Mouse (Mus musculus): ENCODE measurements around the gene Hnrnph2.

Hnrnph2 gene

GRCm38 (mm10) chrX:134614306-134614705 lies 13.3 kb downstream of the Hnrnph2 start:
- DNase-seq (ENCODE audit: low spot score): no peak

DNA sequence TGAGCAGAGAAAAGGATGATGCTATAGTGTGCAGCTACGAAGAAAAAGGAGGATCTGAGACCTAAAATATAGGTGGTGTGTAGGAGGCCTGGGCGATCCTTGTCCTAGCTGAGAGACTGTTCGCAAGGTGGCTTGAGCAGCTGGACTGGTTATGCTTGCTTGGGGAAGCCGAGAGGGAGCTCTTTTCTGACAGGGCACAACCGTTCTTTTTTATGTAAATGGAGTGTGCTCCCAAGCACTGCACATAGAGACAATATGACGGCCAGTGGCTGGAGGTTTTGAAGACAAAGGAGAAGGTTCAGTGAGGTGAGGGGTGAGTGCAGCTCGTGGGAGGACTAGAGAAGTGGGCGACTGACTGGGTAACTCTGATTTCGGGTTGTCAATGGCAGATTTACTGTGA lies 18.7 kb downstream of the Hnrnph2 start:
- no peak for DNase-seq (ENCODE audit: low spot score)

DNA sequence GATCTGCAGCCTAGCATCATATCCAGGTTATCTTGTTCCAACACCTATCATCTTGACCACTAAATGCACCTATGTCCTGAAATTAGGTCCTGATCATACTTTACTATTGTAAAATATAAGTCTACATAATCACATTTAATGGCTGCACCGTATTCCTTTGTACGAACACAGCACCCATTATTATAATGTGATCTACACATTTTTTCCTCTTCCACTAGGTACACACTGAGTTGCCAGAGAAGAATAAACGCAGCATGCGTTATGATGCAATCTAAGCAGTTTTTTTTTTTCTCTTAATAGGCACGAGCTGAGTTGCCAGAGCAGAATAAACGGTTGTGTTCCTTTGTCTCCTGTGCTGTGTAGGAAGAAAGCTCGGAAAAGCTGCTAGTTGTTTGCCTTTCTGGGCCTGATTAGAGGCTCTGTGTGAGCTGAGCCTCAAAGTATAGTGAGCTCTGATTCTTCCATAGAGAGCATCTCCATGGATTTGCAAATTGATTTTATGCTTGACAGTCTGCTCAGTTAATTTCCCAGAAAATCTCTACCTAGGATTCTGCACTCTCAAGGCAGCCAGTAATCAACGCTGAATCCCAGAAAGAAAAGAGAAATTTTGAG lies 19.4 kb downstream of the Hnrnph2 start:
- no peak for DNase-seq (ENCODE audit: low spot score)

DNA sequence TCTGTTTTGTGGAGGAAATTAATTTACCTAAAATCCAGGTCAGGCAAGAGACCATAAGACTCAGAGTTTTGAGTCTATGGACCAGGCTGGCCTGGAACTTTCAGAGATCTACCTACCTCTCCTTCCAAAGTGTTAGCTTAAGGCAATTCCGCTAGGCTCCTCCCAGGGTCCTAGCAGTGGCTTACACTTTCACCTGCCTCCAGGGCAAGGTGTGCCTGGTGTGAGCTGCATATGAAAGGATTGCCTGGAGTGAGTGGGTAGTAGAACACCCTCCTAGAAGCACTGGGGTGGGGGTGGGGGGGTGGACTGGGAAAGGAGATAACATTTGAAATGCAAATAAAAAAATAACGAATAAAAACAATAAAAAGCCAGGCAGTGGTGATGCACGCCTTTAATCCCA lies 20.7 kb downstream of the Hnrnph2 start:
- DNase-seq (ENCODE audit: low spot score): no peak

DNA sequence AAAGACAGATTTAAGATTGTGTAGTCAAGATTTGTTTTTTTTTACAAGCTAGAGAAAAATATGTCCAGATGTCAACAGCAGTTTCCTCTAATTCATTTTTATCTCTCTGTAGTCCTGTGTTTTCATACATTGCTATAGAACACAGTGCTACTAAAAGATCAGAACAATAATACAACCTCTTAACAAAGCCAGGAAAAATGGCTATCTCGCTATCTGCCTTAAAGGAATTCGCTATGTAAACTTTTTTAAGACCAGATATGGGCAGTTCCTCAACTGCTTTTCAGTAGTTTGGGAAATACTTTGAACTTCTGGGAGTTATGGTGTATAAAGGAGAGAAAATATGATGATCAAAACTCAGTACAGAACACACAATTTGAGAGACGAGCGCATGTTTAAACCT lies 22.4 kb downstream of the Hnrnph2 start:
- no peak for DNase-seq (ENCODE audit: low spot score)

GRCm38 (mm10) chrX:134628200-134628599 lies 27.2 kb downstream of the Hnrnph2 start:
- no peak for DNase-seq (ENCODE audit: low spot score)

GRCm38 (mm10) chrX:134632710-134633109 lies 31.7 kb downstream of the Hnrnph2 start:
- DNase-seq (ENCODE audit: low spot score): no peak

- DNase-seq (ENCODE audit: low spot score): no peak
Measured at GRCm38 (mm10) chrX:134635111-134635510, 34.1 kb downstream of the Hnrnph2 start.

- no peak for DNase-seq (ENCODE audit: low spot score)
Measured at GRCm38 (mm10) chrX:134635860-134636259, 34.9 kb downstream of the Hnrnph2 start.

GRCm38 (mm10) chrX:134641000-134641760 lies 40.2 kb downstream of the Hnrnph2 start:
- no peak for DNase-seq (ENCODE audit: low spot score)

DNA sequence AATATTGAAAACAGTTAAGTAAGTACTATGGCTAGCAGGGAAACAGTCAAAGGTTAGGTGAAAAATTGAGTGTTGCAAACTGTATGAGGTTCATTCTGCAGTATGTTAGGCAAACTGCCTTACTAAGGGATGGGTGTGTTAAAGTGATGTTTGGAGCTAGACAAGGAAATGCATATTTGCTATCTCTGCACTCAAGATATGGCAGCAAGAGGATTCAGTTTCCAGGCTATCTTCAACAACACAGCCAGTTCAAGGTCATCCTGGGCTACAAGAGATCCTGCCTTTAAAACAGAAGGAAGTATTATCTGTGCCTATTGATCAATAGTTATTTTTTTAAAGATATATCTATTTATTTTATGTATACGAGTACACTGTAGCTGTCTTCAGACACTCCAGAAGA lies 45.4 kb downstream of the Hnrnph2 start:
- no peak for DNase-seq (ENCODE audit: low spot score)

GRCm38 (mm10) chrX:134647421-134647820 lies 46.4 kb downstream of the Hnrnph2 start:
- no peak for DNase-seq (ENCODE audit: low spot score)

DNA sequence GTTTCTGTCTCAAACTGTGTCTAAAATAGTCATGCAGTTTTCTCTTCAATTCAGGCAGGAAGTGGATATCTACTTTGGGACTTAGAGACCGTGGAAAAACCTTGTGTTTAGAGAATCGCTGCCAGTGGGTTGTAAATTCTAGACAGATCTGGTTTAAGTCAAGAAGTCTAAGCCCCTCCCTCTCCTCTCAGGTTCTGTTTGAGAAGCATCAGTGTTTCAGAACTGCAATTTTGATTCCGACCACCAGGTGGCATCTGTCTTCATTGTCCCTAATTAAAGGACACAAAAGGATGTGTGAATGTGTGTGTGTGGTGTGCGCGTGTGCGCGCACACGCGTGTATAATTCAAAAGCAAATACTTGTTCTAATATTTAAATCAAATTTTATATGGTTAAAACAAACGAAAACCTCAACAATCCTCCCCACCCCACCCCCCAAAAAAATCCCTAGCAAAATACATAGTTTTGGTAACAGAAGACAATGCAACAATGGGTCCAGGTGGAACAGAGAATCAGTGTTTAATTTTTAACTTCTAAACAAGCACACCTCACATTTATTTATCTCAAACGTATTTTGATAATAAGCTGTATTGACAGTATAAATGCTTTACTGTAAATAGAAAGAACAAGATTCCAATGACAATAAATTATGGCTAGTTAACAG lies 47.2 kb downstream of the Hnrnph2 start:
- DNase-seq (ENCODE audit: low spot score): peak; percentile 15

DNA sequence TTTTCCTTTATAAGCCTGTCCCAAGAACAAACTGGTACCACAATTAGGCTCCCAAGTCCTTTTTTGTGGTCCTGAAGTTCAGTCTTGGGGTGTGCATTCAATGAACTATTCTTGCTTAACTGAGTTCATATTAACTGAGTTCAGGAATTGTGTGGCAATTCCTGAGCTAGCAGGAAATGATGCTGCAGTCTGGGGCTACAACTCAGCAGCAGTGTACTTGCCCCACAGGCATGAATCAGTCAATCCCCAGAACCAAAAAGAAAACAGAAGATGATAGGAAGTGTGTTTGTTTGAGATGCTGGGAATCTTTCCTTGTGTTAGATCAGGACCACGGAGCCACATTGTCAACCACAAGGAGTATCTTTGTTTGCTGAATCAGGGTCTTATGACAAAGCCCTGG lies 51.1 kb downstream of the Hnrnph2 start:
- no peak for DNase-seq (ENCODE audit: low spot score)

Data from urinary bladder, postnatal 10 days (tissue).